Comparison of ENCODE assay signal across 11 mouse cellular contexts in the genomic region with DNA sequence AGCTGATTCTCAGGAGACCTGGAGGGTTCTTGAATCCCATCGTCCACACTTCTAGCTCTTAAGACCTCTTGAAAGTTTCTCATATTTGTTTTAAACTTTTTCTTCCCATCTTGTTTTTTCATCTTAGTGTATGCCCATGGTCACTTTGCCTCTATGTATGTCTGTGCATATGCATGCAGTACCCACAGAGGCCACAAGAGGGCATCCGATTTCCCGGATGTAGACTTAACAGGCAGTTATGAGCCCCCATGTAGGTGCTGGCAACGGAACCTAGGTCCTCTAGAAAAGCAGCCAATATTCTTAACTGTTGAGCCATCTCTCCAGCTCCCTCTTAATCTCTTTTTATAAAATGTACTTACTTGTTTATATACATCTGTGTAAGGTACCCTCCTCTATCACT. TPM values are rescaled to one million over a fixed set of nuclear protein-coding genes. Genes with fewer than 3 reads are reported as not detected.
DNase-seq lines count a peak whose midpoint lies in the region; ATAC-seq and TF ChIP-seq lines count a peak whose summit lies in the region.
"Had no signal": no experiment of that assay in that cellular context is flagged by ENCODE, and none has a peak within 500 bp of the region (broad histone marks: within the 10 kb centered on the region; RNA-seq: fewer than 3 reads in every experiment).

No protein-coding gene starts in this region.

- no peak overlapping the region for H3K27ac ChIP-seq in forebrain, postnatal 0 days (ENCODE audit: low read depth, low read length)
- no peak overlapping the region for H3K27ac ChIP-seq in forebrain, embryonic 12.5 days
- no peak overlapping the region for H3K27ac ChIP-seq in stomach, postnatal 0 days (replicated peaks)
- H3K27ac ChIP-seq in embryonic facial prominence, embryonic 10.5 days (replicated peaks) = no peak overlapping the region
- H3K27ac ChIP-seq: embryonic facial prominence, embryonic 13.5 days; limb, embryonic 13.5 days had no signal

- no peak for DNase-seq in forebrain, postnatal 0 days
- no peak for DNase-seq in lung, adult 2 months
- no peak for DNase-seq in lung, adult 18-20 months
- no peak for DNase-seq in stomach, postnatal 0 days (ENCODE audit: low spot score)
- DNase-seq in embryonic facial prominence, embryonic 10.5 days (ENCODE audit: low spot score) = no peak
- DNase-seq in adrenal gland, postnatal 10 days = no peak
- DNase-seq: heart, adult 11 months had no signal

- no peak overlapping the region for H3K4me3 ChIP-seq in forebrain, postnatal 0 days (ENCODE audit: low read depth, low read length)
- H3K4me3 ChIP-seq in forebrain, embryonic 12.5 days (replicated peaks) = no peak overlapping the region
- H3K4me3 ChIP-seq in lung, adult 2 months (replicated peaks; ENCODE audit: extremely low read depth, low read depth, low read length) = no peak overlapping the region
- no peak overlapping the region for H3K4me3 ChIP-seq in stomach, postnatal 0 days (ENCODE audit: low read depth, low read length)
- no peak overlapping the region for H3K4me3 ChIP-seq in embryonic facial prominence, embryonic 10.5 days
- H3K4me3 ChIP-seq: embryonic facial prominence, embryonic 13.5 days; limb, embryonic 13.5 days had no signal

- H3K4me2 ChIP-seq in forebrain, postnatal 0 days (ENCODE audit: low read depth) = no peak overlapping the region
- no peak overlapping the region for H3K4me2 ChIP-seq in forebrain, embryonic 12.5 days
- no peak overlapping the region for H3K4me2 ChIP-seq in stomach, postnatal 0 days (replicated peaks; ENCODE audit: low read depth)
- H3K4me2 ChIP-seq: embryonic facial prominence, embryonic 13.5 days; limb, embryonic 13.5 days had no signal

- H3K36me3 ChIP-seq in forebrain, postnatal 0 days (ENCODE audit: insufficient read depth) = no peaks in the 10 kb centered on the region
- H3K36me3 ChIP-seq in forebrain, embryonic 12.5 days (replicated peaks) = peaks cover 9% of the 10 kb centered on the region
- H3K36me3 ChIP-seq in stomach, postnatal 0 days (ENCODE audit: control insufficient read depth, insufficient read depth, low read length) = peaks cover 25% of the 10 kb centered on the region; the same call in 1 of the 2 replicates
- peaks cover 57% of the 10 kb centered on the region for H3K36me3 ChIP-seq in embryonic facial prominence, embryonic 10.5 days (replicated peaks)

- no peaks in the 10 kb centered on the region for H3K9me3 ChIP-seq in forebrain, postnatal 0 days (ENCODE audit: low read length)
- H3K9me3 ChIP-seq in forebrain, embryonic 12.5 days = 0 out of 2 replicates have a peak, but pooled peaks cover 6% of the 10 kb centered on the region
- H3K9me3 ChIP-seq in stomach, postnatal 0 days (ENCODE audit: control insufficient read depth, low read length) = 0 out of 2 replicates have a peak, but pooled peaks cover 2% of the 10 kb centered on the region
- peaks cover 8% of the 10 kb centered on the region; the same call in 1 of the 2 replicates for H3K9me3 ChIP-seq in embryonic facial prominence, embryonic 10.5 days

- H3K9ac ChIP-seq in forebrain, postnatal 0 days = no peak overlapping the region
- no peak overlapping the region for H3K9ac ChIP-seq in forebrain, embryonic 12.5 days
- H3K9ac ChIP-seq in stomach, postnatal 0 days (ENCODE audit: low read length) = no peak overlapping the region
- H3K9ac ChIP-seq: embryonic facial prominence, embryonic 13.5 days; limb, embryonic 13.5 days had no signal

- no peak for ATAC-seq in forebrain, postnatal 0 days
- ATAC-seq in forebrain, embryonic 12.5 days (ENCODE audit: low FRiP score) = no peak
- peak; percentile 67; the same call in 1 of the 2 replicates for ATAC-seq in erythroid progenitor cell, adult 5-6 weeks (replicated peaks; ENCODE audit: low FRiP score, poor library complexity, severe bottlenecking)
- no peak for ATAC-seq in stomach, postnatal 0 days (ENCODE audit: low FRiP score, low TSS enrichment)

- no peaks in the 10 kb centered on the region for H3K4me1 ChIP-seq in forebrain, postnatal 0 days (ENCODE audit: insufficient read depth)
- H3K4me1 ChIP-seq in forebrain, embryonic 12.5 days = no peaks in the 10 kb centered on the region
- H3K4me1 ChIP-seq in lung, adult 2 months (ENCODE audit: control insufficient read depth, insufficient read depth, low read length) = peaks cover 11% of the 10 kb centered on the region
- H3K4me1 ChIP-seq in stomach, postnatal 0 days (replicated peaks; ENCODE audit: control insufficient read depth, insufficient read depth) = no peaks in the 10 kb centered on the region
- no peaks in the 10 kb centered on the region for H3K4me1 ChIP-seq in embryonic facial prominence, embryonic 10.5 days
- H3K4me1 ChIP-seq: embryonic facial prominence, embryonic 13.5 days; limb, embryonic 13.5 days had no signal

- WGBS in forebrain, postnatal 0 days = 96% methylated on average over 4 of the region's 4 CpGs
- WGBS in forebrain, embryonic 12.5 days = 90% methylated on average over 4 of the region's 4 CpGs
- WGBS in lung, adult 2 months = 89% methylated on average over 4 of the region's 4 CpGs
- 91% methylated on average over 4 of the region's 4 CpGs for WGBS in stomach, postnatal 0 days
- WGBS in embryonic facial prominence, embryonic 10.5 days = 89% methylated on average over 4 of the region's 4 CpGs

- H3K27me3 ChIP-seq in forebrain, postnatal 0 days (ENCODE audit: insufficient read depth, low read length) = no peaks in the 10 kb centered on the region
- no peaks in the 10 kb centered on the region for H3K27me3 ChIP-seq in forebrain, embryonic 12.5 days
- H3K27me3 ChIP-seq in stomach, postnatal 0 days (ENCODE audit: control insufficient read depth, insufficient read depth, low read length) = no peaks in the 10 kb centered on the region
- H3K27me3 ChIP-seq in embryonic facial prominence, embryonic 10.5 days (replicated peaks; ENCODE audit: low read depth, poor library complexity, severe bottlenecking) = no peaks in the 10 kb centered on the region
- H3K27me3 ChIP-seq: embryonic facial prominence, embryonic 13.5 days; limb, embryonic 13.5 days had no signal

- peak; percentile 53 for TF ChIP-seq CTCF in forebrain, postnatal 0 days (IDR thresholded peaks at IDR 0.05; ENCODE audit: low read depth)
- peak; percentile 40; the same call in 1 of the 2 replicates for TF ChIP-seq CTCF in lung, adult 2 months (IDR thresholded peaks at IDR 0.05; ENCODE audit: insufficient read depth, low read length)
- TF ChIP-seq CTCF in stomach, postnatal 0 days (IDR thresholded peaks at IDR 0.05; ENCODE audit: low read depth) = peak; percentile 70

- no peak for TF ChIP-seq POLR2A in lung, adult 2 months (IDR thresholded peaks at IDR 0.05; ENCODE audit: borderline replicate concordance, extremely low read depth, low read depth, low read length)

- TF ChIP-seq EP300 in stomach, postnatal 0 days (optimal IDR thresholded peaks at IDR 0.05) = no peak

RNA-seq across cellular contexts. Expression of a gene that starts 15.6 kb away (rescaled TPM):
- 8.6 and 9.8 TPM in 2 replicates for total RNA-seq in forebrain, postnatal 0 days (2014; rRNA removed)
- 44.9 and 57.3 TPM in 2 replicates for polyA plus RNA-seq in forebrain, postnatal 0 days (2015; fragmentation: Nextera tagmentation; extraction: Ambion mirVana)
- polyA plus RNA-seq in forebrain, embryonic 12.5 days (2016; fragmentation: Nextera tagmentation; extraction: Ambion mirVana) = 42.5 and 44.7 TPM in 2 replicates
- polyA plus RNA-seq in lung, adult 2 months (2012; rRNA removed) = 18.8 and 34.1 TPM in 2 replicates
- total RNA-seq in erythroid progenitor cell, adult 5-6 weeks (2015; ENCODE audit: low replicate concordance) = 88.9 and 90.1 TPM in 2 replicates
- 59.4 and 85.7 TPM in 2 replicates for total RNA-seq in erythroid progenitor cell, adult 5-6 weeks (2017; ENCODE audit: low replicate concordance)
- polyA plus RNA-seq in stomach, postnatal 0 days (2015; fragmentation: Nextera tagmentation; extraction: Ambion mirVana) = 217 and 232 TPM in 2 replicates
- polyA plus RNA-seq in embryonic facial prominence, embryonic 10.5 days (2016; fragmentation: Nextera tagmentation; extraction: Ambion mirVana) = 35.7 and 40.4 TPM in 2 replicates
- 1,000 to 10,000 TPM; 1,546 to 1,636 TPM for total RNA-seq in adrenal gland, postnatal 10 days (2021)

RNA-seq across cellular contexts. Expression of a gene that starts 30.1 kb away (rescaled TPM):
- 29.9 and 35.2 TPM in 2 replicates for total RNA-seq in forebrain, postnatal 0 days (2014; rRNA removed)
- 4.6 and 7.4 TPM in 2 replicates for polyA plus RNA-seq in forebrain, postnatal 0 days (2015; fragmentation: Nextera tagmentation; extraction: Ambion mirVana)
- polyA plus RNA-seq in forebrain, embryonic 12.5 days (2016; fragmentation: Nextera tagmentation; extraction: Ambion mirVana) = 15.6 and 17.2 TPM in 2 replicates
- polyA plus RNA-seq in lung, adult 2 months (2012; rRNA removed) = 2.8 and 3.6 TPM in 2 replicates
- 18.7 and 41.9 TPM in 2 replicates for total RNA-seq in erythroid progenitor cell, adult 5-6 weeks (2015; ENCODE audit: low replicate concordance)
- total RNA-seq in erythroid progenitor cell, adult 5-6 weeks (2017; ENCODE audit: low replicate concordance) = 19.5 and 21.9 TPM in 2 replicates
- polyA plus RNA-seq in stomach, postnatal 0 days (2015; fragmentation: Nextera tagmentation; extraction: Ambion mirVana) = 6.5 and 6.7 TPM in 2 replicates
- polyA plus RNA-seq in embryonic facial prominence, embryonic 10.5 days (2016; fragmentation: Nextera tagmentation; extraction: Ambion mirVana) = 9.3 and 10.6 TPM in 2 replicates
- 10 to 100 TPM; 19.2 to 22.7 TPM for total RNA-seq in adrenal gland, postnatal 10 days (2021)
